Mouse (Mus musculus) gastrocnemius, adult 2 months (tissue): ENCODE results near the gene Drap1. TPM values are rescaled to one million over a fixed set of nuclear protein-coding genes. Genes with fewer than 3 reads are reported as not detected.
"Not testable (repeated sequence)": the region's sequence is repeated elsewhere in the genome, so short reads cannot be mapped to it uniquely, and the experiment has no call there.

Experiments used
- DNase-seq: peaks from one replicate; pipeline ENCODE4 v3.0.0; 2022
- H3K27ac ChIP-seq: fragments of 200-600 bp; 2 replicates; pipeline ENCODE4 v1.8.1; 2022; ENCODE audit warnings: mild to moderate bottlenecking
- H3K4me3 ChIP-seq: fragments of 200-600 bp; 2 replicates; pipeline ENCODE4 v1.8.1; 2022; ENCODE audit warnings: mild to moderate bottlenecking, moderate library complexity
- CTCF ChIP-seq: fragments of 200-600 bp; IDR thresholded peaks from 2 replicates; pipeline ENCODE4 v1.8.1; 2022; ENCODE audit warnings: antibody characterized with exemption, mild to moderate bottlenecking, moderate library complexity
- intact Hi-C: fragments of 180-260 bp; cut with DNase I; formaldehyde crosslinking; loops from one replicate; pipeline ENCODE4 v1.15.1; 2025
- total RNA-seq, 2 experiments: library from RNA; stranded (reverse); gene quantifications; 2 replicates each; pipeline ENCODE4 v1.2.3; 2021

Gene Drap1
- total RNA-seq, 2 experiments from 2014 or later, result 503 to 688 TPM

- TF ChIP-seq CTCF, result no peak
- no peak for DNase-seq
- H3K4me3 ChIP-seq, result peak overlapping the region; percentile 78
- peak overlapping the region; percentile 98 for H3K27ac ChIP-seq
- intact Hi-C loops, result loop anchor here (2.0 to 5.0 kb wide), 2 partner anchors 16 to 79 kb away; partner anchors contain the start of genes AI837181, Drap1 and Mus81
Measured at GRCm38 (mm10) chr19:5408057-5409001, 16.4 kb downstream of the Drap1 start.

DNA sequence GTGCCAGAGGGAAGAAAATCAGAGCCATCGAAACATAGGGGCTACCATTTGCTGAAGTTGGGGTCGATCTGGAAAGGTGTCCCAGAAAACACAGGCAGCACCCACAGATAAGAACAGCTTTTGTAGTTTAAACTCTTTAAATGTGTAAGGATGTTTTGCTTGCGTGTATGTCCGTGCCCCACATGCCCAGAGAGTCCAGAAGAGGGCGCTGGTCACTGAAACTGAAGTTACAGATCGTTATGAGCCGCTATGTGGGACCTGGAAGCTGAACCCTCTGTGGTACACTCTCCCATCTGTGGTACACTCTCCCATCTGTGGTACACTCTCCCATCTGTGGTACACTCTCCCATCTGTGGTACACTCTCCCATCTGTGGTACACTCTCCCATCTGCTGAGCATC lies 17.6 kb downstream of the Drap1 start:
- DNase-seq, result peak; percentile 79
- intact Hi-C loops, result loop anchor here (5.0 kb wide), 1 partner anchor 80 kb away; the partner anchor contains the start of gene Mus81
- peak; percentile 75 for TF ChIP-seq CTCF
- Histone ChIP-seq H3K27ac (peak overlapping the region; percentile 98), H3K4me3 (peak overlapping the region; percentile 78)

GRCm38 (mm10) chr19:5406531-5407126 lies 18.1 kb downstream of the Drap1 start:
- intact Hi-C loops, result loop anchor here (5.0 kb wide), 1 partner anchor 81 kb away; the partner anchor contains the start of gene Mus81
- peak overlapping the region; percentile 78 for H3K4me3 ChIP-seq
- DNase-seq, result peak; percentile 62
- peak overlapping the region; percentile 98 for H3K27ac ChIP-seq

- DNase-seq, result no peak
- peak overlapping the region; percentile 88 for H3K27ac ChIP-seq
- peak overlapping the region; percentile 66 for H3K4me3 ChIP-seq
- no peak for TF ChIP-seq CTCF
- intact Hi-C loops, result loop anchor here (5.0 kb wide), 1 partner anchor 81 kb away; the partner anchor contains the start of gene Mus81
Measured at GRCm38 (mm10) chr19:5405924-5406323, 18.9 kb downstream of the Drap1 start.

GRCm38 (mm10) chr19:5402293-5402692 lies 22.5 kb downstream of the Drap1 start, which contains the start of gene Tsga10ip:
TSS of gene Tsga10ip (minus strand) at chr19:5402526.
- Histone ChIP-seq H3K4me3 (no peak within 1 kb of the TSS), H3K27ac (no peak within 1 kb of the TSS)
- intact Hi-C loops, result no loop called here
- TF ChIP-seq CTCF, result no peak
- DNase-seq, result no peak

DNA sequence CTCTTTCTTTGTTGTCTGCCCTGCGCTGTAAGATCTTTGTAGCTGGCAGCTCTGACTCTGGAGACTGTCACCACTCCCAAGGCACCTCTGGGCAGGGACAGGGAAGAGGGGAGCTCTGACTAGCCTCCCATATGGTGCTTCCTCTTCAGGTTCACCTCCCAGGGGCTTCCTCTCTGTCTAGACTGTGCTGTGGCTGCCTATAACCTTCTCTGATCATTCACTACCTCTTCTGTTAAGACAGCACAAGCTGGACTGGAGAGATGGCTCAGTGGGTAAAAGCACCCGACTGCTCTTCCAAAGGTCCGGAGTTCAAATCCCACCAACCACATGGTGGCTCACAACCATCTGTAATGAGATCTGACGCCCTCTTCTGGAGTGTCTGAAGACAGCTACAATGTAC lies 23.7 kb downstream of the Drap1 start:
- H3K4me3 ChIP-seq, intact Hi-C loops, H3K27ac ChIP-seq, DNase-seq: not testable (repeated sequence)

GRCm38 (mm10) chr19:5395371-5395770 lies 29.4 kb downstream of the Drap1 start:
- H3K27ac ChIP-seq, result no peak overlapping the region
- TF ChIP-seq CTCF, result no peak
- no peak overlapping the region for H3K4me3 ChIP-seq
- intact Hi-C loops, result no loop called here
- DNase-seq, result no peak

GRCm38 (mm10) chr19:5394168-5394567 lies 30.6 kb downstream of the Drap1 start:
- Histone ChIP-seq H3K4me3 (no peak overlapping the region), H3K27ac (no peak overlapping the region)
- no peak for TF ChIP-seq CTCF
- DNase-seq, result no peak
- intact Hi-C loops, result no loop called here

GRCm38 (mm10) chr19:5392892-5393291 lies 31.9 kb downstream of the Drap1 start:
- no peak for DNase-seq
- Histone ChIP-seq H3K27ac (no peak overlapping the region), H3K4me3 (no peak overlapping the region)
- no peak for TF ChIP-seq CTCF
- intact Hi-C loops, result no loop called here

DNA sequence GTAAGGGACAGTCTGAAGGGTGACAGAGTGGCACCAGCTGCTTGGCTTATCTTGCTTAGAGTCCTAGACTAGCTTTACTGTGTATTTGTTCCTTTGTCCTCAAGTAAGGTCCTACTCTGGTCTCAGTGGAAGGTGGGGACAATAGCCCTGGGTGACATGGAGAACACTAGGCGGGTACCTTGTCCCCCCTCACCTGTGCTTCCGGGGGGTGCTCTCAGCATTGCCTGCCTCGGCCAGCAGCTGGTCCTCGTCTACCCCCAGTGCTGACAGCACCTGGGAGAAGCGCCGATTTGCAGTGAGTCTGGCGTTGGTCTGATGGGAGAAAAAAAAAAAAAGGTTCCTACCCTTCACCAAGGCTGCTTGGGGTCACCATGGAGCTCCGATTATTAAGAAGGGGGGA lies 34.4 kb downstream of the Drap1 start:
- intact Hi-C loops, result no loop called here
- no peak for DNase-seq
- no peak for TF ChIP-seq CTCF
- H3K4me3 ChIP-seq, result peak overlapping the region; percentile 86
- H3K27ac ChIP-seq, result peak overlapping the region; percentile 94; the same call in 1 of the 2 replicates

GRCm38 (mm10) chr19:5389647-5390046 lies 35.1 kb downstream of the Drap1 start:
- Histone ChIP-seq H3K4me3 (peak overlapping the region; percentile 86), H3K27ac (peak overlapping the region; percentile 94)
- no peak for TF ChIP-seq CTCF
- intact Hi-C loops, result no loop called here
- no peak for DNase-seq

DNA sequence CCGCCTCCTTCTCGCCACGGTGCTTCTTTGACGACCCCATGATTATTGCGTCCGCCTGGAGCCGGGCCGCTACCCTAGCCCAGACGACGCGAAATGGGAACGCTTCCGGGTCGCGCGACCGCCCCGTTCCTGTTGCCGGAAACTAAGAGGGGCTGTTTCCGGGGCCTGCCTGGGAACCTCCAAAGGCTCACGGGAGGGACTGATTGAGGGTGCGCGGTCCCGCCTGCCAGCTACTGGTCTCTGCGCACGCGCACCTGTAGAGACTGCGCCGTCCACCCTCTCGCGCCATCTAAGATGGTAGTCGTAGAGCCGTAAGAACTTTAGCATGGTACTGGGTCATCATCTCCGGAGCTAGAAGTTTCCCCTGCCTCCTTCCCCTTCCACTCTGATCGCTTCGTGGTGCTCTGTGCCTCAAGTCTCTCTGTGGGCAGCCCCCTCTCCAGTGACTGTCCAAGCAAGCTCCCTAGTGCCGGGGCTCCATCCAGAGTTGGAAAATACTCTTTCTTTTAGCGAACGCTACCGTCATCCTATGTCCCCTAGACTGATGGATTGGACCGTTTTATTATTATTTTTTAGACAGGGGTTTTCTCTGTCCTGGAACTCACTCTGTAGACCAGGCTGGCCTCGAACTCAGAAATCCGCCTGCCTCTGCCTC lies 36.1 kb downstream of the Drap1 start, which contains the start of gene Sart1:
Sart1 (minus strand) TSS at position 116 of the 655 bp plus-strand sequence.
- DNase-seq, result peak; percentile 98
- intact Hi-C loops, result loop anchor here (1.0 kb wide), 1 partner anchor 22 kb away; the partner anchor contains the start of gene Eif1ad
- H3K27ac ChIP-seq, result peak within 1 kb of the TSS; percentile 94

More for the DNA sequence above, 36.1 kb downstream of the Drap1 start, which contains the start of gene Sart1:
- TF ChIP-seq CTCF, result no peak
- peak within 1 kb of the TSS; percentile 86 for H3K4me3 ChIP-seq
